Mouse (Mus musculus) adrenal gland, postnatal 4 days (tissue): ENCODE results near the gene Mknk1. TPM values are rescaled to one million over a fixed set of nuclear protein-coding genes. Genes with fewer than 3 reads are reported as not detected.

Experiments used
- DNase-seq, 2 experiments: peaks; one replicate each; pipeline ENCODE4 v3.0.0; 2021 to 2022; ENCODE audit warnings: low spot score in 2 of 2, mixed read lengths in 2 of 2
- long read RNA-seq, 2 experiments: library from polyadenylated mRNA; stranded (forward); transcript quantifications; one replicate each; pipeline ENCODE4 v2.0.0; 2021
- total RNA-seq, 2 experiments: library from RNA; stranded (reverse); gene quantifications; 2 replicates each; pipeline ENCODE4 v1.2.3; 2021

The Mknk1 gene
- 10 to 100 TPM; 52.7 to 59.0 TPM for total RNA-seq
- long read RNA-seq, experiment 1, transcript Mknk1-201 (13 exons, 2,543 nt), result major isoform, 12 of 37 reads
- long read RNA-seq, experiment 1, partial matches to known transcripts, result 6 of 37 reads
- long read RNA-seq, experiment 1, other reads (novel, unspliced or antisense), result 19 of 37 reads
- long read RNA-seq, experiment 2, transcript Mknk1-201 (13 exons, 2,543 nt), result major isoform, 22 of 56 reads
- long read RNA-seq, experiment 2, partial matches to known transcripts, result 4 of 56 reads
- long read RNA-seq, experiment 2, other reads (novel, unspliced or antisense), result 30 of 56 reads

DNA sequence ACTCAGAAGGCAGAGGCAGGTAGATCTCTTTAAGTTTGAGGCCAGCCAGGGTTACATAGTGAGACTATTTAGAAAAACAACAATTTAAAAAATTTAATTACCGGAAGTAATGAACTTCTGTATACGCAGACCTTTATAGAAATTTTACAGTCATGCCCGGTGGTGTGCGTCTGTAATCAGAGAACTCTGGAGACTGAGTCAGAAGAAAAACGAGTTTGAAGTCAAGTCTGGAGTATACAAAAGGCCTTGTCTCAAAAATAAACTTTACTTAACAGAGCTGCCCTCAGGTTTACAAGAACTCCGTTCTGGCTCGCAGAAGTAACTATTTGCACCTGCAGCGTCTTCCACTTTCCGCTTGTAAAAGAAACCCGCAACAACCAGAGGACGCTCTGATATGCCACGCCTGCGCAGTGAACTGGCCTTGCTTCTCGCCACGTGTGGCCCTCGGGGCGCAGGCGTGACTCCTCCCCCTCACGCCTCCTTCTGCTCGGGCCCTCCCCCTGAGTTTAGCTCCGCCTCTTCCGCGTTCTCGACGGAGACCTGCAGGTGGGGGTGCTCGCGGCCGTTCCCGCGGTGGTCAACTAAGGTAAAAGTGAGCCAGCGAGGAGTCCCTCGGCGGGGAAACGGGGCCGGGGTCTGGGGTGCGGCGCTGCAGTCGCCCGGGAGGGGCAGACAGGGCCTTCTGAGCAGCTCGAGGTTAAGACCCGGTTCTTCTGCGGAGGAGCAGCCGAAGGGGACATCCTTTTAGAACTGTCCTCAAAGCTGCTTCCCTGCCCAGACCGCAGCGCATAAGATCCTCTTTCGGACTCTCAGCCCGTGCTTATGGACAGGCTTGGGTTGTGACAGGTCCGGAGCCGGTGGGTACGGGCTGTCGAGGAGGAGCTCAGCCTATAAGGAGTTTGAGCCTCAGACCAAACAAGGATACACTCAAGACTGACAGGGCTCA, at the start of gene Mknk1:
Gene Mknk1 (plus strand): TSS at position 503 of the 946 bp plus-strand sequence.
- DNase-seq, result peak; percentile 83 to 87

DNA sequence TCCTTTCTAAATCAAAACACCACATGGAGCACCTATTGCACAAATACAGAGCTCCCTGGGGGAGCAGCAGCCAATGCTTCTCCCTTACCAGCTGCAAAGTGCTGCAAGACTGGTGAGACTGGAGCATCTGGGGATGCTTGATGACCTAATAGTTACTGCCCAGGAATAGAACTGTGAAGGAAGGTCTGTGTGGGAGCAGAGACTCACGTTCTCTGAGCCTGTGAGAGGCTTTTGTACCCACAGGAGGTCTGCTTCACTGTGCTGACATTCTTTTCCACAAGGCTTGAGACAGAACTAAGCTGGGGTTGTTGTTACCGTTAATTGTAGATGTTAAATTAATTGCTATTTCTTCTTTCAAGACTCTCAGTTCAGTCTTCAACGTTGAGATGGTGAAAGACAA, 48.1 kb upstream of the Mknk1 start:
- DNase-seq, result no peak

DNA sequence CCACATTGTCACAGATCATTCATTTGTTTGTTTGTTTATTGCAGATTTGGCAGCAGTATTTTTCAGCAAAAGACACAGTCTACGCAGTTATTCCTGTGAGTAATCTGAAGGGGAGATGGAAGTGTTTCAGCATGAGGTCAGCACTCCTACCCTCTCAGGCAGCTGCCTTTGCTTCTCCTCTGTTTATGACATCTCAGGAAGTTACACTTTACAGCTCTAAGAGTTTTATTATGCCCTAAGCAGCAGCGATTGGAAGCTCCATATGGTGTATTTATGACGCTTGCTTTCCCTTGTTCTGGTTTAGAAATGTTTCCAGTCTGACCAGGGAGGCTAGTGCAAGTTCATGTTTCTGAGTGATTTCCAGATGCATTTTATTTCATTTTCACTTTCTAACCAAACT, 43.6 kb upstream of the Mknk1 start:
- DNase-seq, result no peak

DNA sequence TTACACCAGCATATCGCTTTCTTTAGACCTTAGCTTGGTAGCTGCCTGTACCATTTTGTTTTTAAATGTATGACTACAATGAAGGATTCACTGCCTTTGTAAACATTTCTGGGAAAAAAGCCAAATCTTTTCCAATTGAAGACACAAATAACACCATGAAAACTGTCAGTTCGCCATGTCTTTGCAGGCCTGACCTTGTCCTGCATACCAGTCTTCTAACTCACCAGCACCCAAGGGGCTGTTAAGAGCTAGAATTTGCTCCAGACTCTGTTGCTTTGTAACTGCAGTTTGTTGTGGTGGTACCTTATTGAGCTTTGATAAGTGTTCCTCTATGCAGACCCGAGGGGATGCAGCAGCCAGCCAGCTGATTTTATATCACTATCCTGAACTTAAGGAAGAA, 39.0 kb upstream of the Mknk1 start:
- DNase-seq, result no peak

DNA sequence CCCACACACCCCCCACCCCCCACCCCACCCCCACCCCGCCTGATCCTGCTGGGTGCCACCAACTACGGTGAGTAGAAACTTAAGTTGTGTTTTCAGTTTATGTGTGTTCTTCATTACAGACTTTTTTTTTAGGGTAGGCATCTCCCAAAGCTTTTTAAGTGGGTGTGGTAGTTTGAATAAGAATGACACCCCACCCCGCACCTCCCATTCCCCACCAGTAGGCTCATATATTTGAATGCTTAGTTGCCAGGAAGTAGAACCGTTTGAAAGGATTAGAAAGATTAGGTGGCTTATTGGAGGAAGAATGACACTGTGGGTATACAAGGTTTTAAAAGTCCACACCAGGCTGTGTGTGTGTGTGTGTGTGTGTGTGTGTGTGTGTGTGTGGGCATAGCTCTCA, 26.7 kb upstream of the Mknk1 start:
- no peak for DNase-seq

DNA sequence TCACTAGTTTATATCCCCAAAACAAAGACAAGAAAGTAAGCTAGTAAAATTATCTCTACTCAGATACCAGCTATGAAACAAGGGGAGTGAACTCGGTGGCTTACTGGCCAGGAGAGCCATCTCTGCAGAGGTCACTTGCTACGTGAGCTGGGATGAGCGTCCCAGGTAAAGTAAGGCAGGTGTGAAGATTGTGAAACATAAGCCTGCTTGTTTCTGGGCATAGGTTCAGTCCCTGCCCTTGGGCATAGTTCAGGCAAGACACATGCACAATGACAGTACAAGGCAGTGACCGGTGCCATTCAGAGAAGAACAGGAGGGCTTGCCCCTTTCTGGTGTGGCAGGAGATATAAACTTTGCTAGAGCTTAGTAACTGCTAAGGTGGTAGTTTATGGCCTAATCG, 23.4 kb upstream of the Mknk1 start:
- no peak for DNase-seq

DNA sequence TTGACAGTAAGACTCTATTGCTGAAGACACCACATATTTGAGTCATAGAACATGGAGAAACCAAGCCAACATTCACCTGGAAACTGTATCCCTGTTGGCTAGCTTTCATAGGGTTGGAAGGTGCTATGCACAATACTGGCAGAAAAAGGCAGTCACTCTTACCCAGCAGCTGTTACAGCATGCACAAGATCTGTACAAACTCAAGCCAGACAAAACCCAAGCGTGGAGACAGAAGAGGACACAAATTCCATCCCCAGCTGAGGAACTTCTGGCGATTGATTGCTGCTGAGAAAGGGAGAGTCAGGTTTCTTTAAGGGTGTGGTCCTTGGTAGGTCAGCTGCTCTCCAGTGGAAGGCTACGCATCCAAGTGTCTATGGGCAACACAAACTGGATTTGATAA, 18.8 kb upstream of the Mknk1 start:
- DNase-seq, result no peak

DNA sequence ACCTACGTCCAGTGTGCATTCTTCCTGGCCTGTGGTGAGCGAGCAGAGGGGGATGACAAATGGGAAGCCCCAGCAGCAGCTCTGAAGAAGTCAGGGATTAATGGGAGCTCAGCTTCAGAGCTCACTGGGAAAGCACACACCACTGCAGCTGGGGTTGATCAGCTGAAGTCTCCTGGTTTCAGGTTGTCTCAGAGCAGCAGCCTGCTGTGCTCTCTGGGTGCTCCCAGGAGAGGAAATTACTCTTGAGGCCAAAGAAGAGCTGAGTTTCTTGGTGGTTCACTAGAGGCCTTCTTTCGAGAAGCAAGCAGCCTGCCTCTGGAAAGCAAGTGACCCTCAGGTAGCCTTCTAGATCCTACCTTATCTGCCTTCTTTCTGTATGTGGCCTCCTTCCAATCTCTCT, 18.1 kb upstream of the Mknk1 start:
- no peak for DNase-seq

DNA sequence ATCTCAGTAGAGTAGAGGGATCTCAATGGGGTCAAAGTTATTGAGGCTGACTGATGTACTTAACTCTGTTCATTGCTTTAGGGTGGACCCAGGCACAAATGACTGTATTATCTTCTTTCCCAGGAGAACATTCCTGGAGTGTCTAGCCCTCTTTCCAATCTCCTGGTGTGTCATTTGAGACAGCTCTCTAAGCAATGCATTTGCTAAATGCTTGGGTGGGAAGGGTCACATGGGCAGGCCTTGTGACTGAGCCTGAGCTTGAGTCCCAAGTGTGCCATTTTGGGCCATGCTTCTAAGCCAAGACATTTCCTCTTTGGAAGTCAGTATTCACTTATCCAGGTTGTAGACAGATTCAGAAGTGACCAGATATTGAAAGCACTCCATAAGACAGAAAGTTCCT, 17.6 kb upstream of the Mknk1 start:
- no peak for DNase-seq

DNA sequence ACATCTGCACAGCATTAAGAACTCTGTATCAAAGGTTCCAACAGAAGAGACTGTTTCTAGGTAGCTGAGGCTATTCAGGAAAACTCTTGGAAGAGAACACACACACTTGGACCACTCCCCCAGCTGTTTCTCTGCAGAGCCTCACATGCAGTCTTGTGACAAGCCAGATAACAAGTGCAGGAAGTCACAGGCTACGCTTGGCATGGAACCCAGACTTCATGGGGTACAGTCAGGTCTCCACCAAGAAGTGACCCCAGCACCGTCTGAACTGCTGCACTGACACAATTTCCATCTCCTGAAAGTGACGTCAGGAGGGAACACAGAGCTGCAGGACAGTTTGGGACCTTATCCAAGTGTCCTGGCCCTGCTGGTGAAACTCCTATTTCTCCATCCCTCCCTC, 17.1 kb upstream of the Mknk1 start:
- no peak for DNase-seq

DNA sequence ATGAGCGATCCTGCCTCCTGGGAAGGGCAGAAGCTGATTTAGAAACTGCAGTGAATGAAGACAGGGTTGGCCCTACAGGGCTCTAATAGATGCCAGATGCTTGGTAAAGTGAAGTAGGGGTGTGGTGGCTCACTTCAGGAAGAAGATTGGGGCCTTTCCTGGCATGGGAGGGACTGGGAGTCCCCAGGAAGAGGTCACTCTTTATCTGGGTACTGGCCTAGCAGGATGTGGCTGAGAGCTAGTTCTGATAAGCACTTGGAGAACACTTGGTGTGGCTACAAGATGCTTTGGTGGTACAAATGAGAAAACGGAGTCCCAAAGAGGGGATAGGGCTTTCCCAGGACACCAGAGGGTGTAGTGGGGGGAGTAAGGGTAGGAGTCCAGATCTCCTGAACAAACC, 14.8 kb upstream of the Mknk1 start:
- no peak for DNase-seq

DNA sequence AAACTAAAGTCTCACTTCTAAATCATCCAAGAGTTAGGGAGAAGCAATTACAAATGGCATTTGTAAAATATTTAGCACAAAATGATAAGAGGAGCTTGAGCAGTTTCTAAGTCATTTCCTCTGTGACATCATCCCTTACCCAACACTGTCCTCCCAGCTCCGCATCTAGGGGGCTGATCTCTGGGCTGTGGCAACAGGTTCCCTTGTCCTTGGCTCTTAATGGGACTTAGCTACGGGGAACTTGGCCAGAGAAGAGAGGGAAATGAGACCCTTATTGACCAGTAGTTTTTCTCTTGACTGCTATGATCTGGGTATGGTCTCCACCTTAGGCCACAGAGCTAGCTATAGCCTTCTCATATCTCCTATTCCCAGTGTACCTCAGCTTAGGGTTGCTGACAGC, 13.7 kb upstream of the Mknk1 start:
- DNase-seq, result no peak

DNA sequence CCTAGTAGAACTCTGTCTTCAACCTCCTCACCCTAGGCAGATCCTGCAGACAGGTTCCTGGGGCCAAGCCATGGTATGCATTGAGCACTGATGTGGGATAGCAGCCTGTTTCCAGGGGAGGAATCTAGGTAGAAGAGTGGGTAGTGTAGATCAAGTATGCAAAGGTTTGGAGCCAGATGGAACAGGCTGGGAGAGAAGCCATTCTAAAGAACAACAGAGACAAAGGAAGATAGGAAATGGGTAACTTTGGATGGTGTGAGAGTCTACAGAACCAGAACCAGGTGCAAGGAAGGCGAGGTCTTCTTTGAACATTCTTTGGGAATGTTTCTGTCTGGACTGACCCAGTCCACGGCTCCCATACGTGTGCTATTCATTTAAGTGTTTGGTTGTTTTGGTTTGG, 11.9 kb upstream of the Mknk1 start:
- no peak for DNase-seq

DNA sequence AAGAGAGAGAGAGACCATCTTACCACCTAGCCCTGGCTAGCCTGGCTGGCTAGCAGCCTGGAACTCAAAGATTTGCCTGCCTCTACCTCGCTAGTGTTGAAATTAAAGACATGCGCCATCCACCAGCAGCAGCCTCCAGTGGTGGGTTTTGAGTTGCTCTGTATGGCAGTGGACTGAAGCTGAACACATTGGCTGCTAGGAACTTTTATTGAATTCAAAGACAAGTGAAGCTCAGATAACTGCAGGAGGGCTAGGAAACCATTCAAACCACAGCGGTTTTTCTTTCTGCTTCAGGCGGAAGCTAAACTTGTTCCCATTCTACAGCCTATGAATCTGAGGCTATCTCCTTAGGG, 11.5 kb upstream of the Mknk1 start:
- no peak for DNase-seq

DNA sequence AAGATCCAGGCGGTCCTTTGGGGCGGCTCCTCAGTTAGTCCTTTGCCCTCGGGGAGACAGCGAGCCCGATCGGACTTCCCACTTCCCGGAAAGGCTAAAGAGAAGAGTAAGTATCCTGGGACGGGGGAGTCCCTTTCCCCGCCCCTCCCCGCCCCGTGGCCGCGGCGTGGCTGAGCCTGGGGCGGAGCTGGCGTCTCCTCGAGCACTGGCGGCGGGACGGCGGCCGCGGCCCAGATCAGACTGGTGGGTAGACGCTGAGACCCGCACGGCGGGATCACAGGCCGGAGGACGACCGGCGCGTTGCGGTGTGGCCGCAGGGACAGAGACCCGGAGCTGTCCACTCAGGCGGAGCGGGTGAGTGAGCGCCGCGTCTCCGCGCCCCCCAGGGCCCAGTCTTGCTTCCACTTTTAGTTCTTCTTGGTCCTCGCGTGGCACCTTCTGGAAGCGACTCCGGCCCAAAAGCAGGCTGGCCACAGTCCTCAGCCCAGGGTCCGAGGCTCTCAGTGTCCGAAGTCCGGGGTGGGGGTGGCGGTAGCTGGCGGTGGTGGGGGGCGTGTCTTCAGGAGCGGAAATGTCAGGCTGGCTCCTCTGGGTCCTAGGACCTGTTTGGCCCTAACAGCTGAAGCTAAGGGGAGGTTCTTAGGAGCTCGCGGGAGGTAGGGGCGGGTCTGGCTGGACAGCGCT, 11.0 kb upstream of the Mknk1 start, which contains the start of gene Mob3c:
Gene Mob3c (plus strand): TSS at position 205 of the 684 bp plus-strand sequence.
- DNase-seq, result peak; percentile 57 to 75

DNA sequence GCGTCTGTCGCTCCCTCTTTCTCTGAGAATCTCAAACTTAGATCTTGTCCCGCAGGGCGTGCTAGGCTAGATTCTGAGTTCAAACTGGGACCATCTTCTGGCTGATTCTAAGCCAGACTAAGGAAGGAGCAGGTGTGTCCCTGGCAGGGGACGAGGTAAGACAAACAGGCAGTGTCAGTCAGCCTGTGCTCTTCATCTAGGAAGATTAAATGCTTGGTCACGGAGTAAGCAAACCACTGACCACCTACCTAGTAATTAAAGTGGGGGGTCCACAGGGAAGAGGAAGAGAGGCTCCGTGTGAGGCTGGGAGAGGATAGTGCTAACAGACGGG, 10.5 kb upstream of the Mknk1 start:
- no peak for DNase-seq

DNA sequence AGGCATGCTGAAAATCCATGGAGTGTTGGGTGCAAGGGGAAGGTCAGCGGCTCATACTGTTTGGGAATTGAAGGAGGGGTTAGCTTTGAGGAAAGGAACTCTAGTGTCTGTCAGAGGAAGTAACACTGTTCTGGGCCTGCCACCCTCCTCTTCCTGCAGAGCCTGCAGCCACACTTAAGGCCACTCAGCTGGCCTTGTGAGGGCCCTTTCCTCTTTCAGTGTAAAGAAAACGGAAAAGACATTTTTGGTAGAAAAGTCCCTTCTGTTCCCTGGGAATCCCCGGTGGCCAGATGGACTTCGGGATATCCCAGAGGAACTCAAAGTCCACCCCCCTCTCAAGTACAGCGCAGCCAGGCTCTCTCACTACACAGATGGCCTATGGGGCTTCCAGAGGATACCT, 8.5 kb upstream of the Mknk1 start:
- no peak for DNase-seq

DNA sequence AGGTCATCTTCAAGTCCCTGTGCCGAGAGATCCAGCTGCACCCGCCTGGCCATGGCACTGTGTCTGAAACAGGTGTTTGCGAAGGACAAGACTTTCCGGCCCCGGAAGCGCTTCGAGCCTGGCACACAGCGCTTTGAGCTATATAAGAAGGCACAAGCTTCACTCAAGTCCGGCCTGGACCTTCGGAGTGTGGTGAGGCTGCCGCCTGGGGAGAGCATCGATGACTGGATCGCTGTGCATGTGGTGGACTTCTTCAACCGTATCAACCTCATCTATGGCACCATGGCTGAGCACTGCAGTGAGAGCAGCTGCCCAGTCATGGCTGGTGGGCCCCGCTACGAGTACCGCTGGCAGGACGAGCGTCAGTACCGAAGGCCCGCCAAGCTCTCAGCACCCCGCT, 7.8 kb upstream of the Mknk1 start:
- DNase-seq, result no peak

DNA sequence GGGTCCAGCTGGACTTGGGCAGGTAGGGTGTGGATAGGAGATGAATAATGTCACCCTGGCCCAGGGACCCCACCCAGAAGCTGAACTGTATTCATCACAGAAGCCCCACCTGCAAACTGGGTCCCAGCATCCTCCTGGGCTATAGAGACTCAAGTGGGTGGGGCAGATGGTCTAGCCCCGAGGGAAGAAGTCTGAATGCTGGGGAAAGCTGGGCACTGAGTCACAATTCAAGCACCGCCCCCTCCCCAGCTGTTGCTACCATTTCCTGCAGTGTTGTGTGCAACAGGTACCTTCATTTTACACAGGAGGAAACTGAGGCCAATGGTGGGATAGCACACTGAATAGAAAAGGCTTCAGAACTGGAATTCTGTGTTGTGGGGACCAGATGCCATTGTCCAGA, 7.0 kb upstream of the Mknk1 start:
- no peak for DNase-seq

DNA sequence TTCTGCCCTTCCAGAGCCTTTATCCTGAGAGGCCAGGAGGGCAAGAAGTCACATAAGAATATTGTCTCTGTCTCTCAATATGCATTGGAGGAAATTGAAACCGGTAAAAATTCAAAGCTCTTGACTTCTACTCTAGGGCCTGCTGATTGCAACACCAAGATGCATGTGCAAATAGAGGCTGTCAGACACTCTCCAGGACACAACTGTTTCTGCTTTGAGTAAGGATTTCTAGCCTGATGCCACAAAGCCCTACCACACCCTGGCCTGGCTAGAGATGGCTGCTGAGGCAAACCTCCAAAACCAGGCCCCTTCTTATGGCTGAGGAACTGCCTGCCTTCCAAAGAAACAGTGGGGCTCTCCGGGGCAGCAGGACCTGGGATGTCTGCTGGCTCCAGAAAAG, 3.4 kb upstream of the Mknk1 start:
- DNase-seq, result no peak

DNA sequence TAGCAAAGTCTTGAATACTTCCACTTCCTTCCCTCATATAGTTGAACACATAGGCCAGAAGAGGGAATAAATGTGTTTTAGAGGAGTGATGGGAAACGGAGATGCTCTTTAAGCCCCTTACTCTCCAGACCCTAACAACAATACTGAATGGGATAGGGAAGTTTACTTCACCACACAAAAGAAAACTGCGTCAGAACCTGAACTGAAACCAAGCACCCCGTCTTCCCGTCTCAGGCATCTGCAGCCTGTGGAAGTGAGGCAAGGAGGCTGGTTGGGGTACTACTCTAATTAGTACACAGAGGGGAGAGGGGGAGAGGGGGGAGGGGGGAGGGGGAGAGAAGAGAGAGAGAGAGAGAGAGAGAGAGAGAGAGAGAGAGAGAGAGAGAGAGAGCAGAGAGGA, 802 bp upstream of the Mknk1 start:
- DNase-seq, result no peak

DNA sequence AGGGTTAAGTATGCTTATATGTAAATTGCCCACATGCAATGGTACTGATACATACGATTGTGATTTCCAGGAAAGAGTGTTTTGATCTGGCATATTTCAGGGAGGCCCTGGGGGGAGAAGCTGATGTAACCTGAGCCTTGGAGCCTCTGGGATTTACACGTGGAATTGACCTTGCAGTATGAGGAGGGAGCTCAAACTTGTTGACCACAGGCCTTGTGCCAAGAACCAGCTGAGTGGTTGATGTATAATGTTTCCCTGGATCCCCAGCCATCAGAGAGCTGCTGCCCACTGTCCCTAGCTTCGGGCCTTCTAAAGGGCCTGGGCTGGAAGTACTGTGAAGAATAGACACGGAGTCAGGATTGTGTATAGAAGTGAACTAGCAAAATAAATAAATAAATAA, 958 bp downstream of the Mknk1 start:
- no peak for DNase-seq
